Mouse (Mus musculus) cerebellum, postnatal 36 days (tissue): ENCODE results near the gene BC107364.
"Not testable (repeated sequence)": the region's sequence is repeated elsewhere in the genome, so short reads cannot be mapped to it uniquely, and the experiment has no call there.

ENCODE experiments used
- DNase-seq, 2 experiments: peaks; one replicate each; pipeline ENCODE4 v3.0.0; 2021 to 2022; ENCODE audit warnings: mixed read lengths in 2 of 2

BC107364 gene

DNA sequence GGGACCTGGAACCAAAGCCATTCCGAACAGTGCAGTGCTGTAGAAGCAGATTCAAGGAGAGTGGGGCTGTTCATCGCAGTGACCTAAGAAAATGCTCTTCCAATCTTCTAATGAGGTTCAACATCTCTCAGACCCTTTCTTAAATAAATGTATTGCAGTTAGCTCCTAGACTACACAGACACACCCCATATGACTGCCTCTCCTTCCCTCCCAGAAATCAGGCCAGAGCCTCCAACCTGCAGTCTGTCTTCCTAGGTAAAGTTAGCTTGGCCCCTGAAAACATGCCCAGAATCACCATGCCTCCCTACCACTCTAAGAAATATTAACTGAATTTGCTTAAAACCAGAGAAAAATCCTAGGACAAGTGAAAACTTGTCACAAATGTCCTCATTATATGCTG lies 33.3 kb upstream of the BC107364 start:
- no peak for DNase-seq

DNA sequence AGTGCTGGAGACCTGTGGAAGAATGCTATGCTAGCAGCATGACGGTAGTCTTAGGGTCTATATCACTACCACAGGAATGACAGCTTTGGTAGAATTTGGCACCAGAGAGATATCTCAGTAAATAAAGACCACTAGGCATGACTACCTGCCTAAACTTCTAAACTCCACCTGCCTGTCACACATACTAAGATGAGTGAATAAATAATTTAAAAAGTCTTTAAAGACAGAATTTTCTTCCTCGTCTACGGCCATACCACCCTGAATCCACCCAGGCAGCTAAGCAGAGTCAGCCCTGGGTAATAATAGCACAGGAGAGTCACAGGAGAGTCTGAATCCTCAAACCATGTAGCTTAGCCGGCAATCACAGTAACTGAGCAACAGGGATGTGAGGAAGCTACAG lies 32.8 kb upstream of the BC107364 start:
- DNase-seq, result no peak

DNA sequence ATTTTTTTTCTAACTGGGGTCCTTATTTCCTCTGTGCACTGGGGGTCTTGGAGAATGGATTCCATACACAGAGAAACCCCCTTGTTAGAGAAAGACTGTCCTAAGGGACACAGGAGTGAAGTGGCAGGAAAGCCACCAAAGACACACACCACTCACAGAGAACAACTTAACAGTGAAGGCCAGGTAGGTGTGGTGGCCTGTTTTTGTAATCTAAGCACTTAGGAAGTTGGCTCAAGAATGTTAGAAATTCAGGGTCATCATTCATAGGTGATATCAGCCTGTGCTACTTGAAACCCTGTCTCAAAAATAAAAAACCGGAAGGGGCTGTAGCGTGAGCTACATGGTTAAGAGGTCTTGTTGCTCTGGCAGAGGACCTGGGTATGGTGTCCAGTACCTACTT lies 31.8 kb upstream of the BC107364 start:
- DNase-seq, result no peak

DNA sequence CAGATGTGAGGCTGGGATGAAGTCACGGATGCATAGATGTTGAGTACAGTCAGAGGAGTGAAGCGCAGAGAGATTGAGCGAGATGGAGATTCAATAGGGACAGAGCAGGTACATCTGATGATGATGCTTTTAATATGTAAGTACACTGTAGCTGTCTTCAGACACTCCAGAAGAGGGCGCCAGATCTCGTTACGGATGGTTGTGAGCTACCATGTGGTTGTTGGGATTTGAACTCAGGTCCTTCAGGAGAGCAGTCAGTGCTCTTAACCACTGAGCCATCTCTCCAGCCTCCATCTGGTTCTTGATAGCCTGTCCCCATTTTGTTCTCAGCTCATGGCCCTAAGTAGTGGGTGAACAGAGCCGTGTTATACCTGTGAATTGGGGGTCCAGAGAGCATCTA lies 30.9 kb upstream of the BC107364 start:
- DNase-seq, result not testable (repeated sequence)

DNA sequence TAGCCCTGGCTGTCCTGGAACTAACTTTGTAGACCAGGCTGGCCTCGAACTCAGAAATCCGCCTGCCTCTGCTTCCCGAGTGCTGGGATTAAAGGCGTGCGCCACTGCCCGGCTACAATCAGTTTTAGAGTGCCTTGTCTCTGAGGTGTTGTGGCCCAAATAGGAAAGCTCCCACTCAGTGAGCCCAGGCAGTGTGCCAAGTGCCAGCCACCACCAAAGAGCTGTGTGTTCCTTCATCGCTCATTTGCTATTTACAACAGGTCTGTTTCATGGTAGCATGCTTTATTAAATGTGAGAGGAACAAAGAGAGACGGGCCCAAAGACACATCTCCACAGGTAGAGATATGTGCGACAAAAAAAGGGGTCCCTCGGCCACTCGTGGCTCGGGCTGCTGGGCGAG lies 30.3 kb upstream of the BC107364 start:
- no peak for DNase-seq

DNA sequence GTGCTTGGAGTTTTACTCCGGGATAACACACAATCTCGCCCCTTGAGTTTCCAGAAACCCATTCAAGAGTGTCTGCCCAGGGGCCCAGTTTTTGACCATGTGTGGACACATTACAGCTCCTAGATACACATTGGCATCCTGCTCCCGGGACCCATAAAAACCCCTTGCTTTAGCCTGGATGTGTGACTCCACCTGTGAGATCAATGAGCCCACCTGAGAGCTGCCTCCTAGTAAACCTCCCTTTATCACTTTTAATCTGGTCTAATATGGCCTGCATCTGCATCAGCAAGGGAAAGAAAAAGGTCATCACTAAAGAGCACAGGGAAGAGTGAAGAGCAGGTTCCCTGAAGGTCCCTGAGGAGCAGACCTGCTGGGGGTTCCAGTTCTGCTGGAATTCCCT lies 29.8 kb upstream of the BC107364 start:
- no peak for DNase-seq

DNA sequence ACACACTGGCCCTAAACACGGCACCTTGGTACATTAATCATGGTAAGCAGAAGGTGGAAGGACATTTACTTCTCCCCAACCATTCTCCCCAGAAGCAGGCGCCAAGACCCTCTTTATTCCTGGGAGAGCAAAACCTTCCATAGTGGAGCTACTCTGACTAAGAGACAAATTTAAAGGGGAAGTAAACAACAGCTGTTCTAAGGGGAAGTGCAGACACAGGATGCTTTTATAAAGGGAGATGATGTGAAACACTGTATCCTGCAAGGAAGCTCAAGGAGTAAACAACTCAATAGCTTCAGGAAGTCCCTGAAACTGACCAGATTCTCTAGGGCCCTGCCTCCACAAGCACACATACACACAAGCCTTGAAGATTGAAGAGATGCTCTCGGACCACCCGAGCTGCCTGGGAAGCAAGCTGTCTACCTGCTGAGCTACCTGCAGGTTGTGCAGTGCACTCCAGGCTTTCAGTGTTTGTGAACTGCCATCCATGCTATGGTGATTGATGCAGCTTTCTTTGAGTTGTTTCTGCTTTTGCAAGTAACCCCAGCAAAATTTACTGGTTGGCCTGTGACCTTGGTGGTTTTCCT lies 28.7 kb upstream of the BC107364 start:
- no peak for DNase-seq

DNA sequence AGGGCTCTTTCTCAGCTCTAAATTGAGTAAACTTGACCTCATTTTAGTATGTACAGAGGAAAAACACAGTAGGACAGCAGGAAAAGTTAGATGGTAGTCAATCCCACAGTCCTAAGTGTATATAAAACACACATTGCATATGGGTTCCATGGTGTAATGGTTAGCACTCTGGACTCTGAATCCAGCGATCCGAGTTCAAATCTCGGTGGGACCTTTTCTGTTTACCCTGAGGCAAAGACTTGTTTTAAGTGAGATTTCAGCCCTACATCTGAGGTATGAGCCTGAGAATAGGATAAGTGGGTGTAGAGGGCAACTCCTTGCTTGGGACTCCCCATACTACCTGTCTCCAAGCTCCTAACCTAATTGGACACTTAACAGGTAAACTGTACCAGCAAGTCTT lies 27.1 kb upstream of the BC107364 start:
- no peak for DNase-seq

DNA sequence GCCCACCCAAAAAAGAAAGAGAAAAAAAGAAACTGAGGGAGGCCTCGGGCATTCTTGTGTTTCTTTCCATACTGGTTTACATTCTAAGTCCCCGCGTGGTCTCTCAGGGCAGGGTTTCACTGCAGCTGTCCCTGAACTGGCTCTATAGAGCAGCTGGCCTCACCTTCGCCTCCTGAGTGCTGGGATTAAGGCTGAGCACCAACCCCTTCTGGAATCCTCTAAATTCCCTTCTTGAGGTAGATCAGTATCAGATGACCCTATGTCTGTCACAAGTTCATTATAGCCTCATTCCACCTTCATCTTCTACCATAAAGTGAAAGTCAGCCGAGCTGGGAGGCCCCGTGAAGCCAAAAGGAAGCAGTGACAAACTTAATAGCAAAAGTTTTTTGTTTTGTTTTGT lies 25.5 kb upstream of the BC107364 start:
- DNase-seq, result no peak

DNA sequence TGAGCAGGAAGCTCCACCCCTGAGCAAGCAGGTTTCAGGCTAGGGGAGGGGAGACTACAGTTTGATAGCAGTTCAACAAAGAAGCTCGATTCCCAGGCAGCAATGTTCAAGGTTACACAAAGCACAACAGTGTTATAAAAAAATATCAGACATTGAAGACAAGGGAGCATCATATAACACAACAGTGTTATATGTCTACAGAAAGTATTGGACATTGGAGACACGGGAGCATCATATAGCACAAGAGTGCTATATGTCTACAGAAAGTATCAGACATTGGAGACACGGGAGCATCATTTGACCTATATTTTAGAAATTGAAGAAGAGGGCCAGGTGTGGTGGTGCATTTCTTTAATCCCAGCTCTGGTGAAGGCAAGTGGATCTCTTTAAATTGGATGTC lies 25.0 kb upstream of the BC107364 start:
- DNase-seq, result no peak

DNA sequence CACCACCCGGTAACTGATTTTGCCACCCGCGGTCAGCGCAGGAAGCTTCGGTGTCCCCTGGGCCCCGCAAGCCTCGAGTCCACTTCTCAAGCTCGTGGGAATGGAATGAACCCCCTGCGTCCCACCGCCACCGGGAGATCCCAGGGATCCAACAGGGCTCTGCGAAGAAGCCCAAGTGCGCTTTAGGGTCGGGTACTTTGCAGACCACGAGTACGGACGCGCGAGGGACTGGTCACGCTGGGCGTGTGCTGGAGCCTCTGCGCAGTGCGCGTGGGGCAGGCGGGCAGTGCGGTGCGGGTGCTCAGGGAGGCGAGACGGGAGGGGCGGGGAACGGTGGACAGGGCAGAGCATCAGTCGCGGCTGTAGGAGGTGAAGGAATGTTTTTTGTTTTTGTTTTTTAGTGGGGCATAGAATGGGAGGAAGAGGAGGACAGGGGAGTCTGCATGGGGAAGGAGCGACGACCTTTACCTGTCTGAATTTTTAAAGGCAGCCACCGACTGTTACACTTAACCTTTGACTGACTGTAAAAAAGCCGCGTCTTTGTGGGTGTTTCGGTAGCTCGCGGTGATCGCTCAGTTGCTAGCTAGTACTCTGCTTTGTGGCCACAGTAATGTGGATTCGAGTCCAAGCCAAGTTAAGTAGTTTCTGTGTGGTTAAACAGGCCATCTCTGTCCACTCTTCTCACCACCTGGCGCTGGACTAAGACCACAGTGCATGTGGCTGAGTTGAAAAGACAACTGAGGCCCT lies 23.0 kb upstream of the BC107364 start:
- no peak for DNase-seq

DNA sequence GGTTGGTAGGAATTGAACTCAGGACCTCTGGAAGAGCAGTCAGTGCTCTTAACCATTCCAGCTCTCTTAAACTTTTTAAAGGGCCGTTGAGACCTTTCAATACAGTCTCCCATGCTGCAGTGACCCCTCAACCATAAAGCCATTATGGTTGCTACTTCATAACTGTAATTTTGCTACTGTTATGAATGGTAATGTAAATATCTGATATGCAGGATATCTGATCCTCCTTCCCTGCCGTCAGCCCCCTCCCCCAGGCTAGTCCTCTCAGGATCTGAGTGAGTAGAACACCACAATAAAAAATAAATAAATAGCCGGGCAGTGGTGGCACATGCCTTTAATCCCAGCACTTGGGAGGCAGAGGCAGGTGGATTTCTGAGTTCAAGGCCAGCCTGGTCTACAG lies 21.4 kb upstream of the BC107364 start:
- DNase-seq, result not testable (repeated sequence)

DNA sequence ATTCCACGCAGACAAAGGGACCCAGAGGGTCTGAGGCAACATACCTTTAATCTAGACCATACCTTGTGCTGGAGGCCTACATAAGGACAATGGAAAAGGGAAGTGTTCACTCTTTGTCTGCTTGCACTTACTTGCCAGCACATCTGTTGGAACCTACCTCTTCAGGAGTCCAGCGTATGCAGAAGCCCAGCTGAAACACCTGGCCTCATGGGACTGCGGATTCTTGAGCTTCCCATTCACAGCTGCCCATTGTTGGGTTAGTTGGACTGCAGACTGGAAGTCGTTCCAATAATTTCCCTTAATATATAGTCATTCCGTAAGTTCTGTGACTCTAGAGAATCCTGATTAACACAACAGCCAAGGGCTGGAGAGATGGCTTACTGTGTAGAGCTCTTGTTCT lies 20.0 kb upstream of the BC107364 start:
- no peak for DNase-seq

DNA sequence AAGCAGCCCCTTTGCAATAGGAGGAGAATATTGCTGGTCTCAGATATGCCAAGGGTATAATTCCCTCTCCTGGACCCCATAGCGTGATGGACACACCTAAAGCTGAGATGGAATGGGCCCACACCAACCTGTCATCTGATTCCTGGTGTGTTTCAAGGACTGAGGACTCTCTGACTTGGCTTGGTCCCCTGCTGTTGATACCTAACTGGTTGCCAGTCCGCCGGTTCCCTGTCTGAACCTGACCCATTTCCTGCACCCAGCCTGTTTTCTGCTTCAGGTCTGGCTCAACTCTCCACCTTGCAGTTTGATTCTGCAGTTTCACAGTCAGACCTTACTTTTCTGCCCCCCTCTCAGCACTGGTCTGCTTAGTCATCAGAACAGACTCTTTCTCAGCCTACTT lies 17.5 kb upstream of the BC107364 start:
- no peak for DNase-seq

DNA sequence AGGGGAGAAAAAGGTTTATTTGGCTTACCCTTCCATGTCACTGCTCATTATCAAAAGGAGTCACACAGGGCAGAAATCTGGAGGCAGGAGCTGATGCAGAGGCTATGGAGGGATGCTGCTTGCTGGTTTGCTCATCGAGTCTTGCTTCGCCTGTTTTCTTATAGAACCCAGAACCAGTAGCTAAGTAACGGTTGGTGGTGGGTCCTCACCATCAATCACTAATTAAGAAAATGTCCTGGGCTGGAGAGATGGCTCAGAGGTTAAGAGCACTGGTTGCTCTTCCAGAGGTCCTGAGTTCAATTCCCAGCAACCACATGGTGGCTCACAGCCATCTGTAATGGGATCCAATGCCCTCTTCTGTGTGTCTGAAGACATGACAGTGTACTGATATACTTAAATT lies 16.2 kb upstream of the BC107364 start:
- DNase-seq, result not testable (repeated sequence)

DNA sequence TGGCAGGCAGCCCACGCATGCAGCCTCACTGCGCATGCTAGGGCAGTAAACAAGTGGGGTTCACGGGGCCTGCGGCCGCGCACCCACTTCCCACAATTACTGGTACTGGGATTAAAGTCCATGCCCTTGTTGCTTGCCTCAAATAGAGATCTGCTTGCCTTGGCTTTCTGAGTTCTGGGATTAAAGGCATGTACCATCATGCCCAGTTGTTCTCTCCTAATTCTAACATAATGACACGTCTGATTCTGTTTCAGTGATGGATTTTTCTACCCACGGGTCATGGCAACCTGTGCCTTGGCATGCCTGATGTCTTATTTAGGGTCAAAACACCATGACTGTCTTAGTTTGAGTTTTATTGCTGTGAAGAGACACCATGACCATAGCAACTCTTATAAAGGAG lies 15.5 kb upstream of the BC107364 start:
- no peak for DNase-seq

DNA sequence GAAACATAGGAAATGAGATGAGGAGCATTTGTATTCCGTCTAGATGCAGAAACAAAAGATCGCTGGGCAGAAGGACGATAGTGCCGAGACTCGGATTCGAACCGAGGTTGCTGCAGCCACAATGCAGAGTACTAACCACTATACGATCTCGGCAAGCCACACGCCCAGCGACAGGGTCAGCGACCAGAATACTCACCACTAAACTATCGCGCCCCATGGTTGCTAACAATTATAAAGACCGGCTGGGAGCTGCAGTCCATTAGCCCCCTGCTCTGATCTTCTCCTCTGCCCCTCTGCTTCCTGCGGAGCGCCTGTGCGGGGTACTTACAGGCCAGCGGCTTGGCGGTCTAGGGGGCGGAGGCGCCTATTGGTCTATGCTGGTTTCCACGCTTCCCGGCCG lies 11.8 kb upstream of the BC107364 start:
- DNase-seq, result no peak

DNA sequence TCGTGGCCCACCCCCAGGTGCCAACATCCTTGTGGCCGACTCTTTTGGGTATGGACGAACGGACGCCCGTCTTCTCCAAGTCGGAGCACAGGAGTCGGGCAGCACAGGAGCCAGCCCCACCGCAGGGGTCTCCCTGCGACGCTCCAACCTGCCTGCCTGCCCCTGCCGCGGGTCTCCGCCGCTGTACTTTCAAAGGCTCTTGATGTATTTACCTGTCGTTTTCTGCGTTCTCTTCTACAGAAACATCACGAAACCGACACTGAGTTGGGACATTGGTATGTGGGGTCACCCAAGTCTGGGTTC lies 8.4 kb upstream of the BC107364 start:
- not testable (repeated sequence) for DNase-seq

DNA sequence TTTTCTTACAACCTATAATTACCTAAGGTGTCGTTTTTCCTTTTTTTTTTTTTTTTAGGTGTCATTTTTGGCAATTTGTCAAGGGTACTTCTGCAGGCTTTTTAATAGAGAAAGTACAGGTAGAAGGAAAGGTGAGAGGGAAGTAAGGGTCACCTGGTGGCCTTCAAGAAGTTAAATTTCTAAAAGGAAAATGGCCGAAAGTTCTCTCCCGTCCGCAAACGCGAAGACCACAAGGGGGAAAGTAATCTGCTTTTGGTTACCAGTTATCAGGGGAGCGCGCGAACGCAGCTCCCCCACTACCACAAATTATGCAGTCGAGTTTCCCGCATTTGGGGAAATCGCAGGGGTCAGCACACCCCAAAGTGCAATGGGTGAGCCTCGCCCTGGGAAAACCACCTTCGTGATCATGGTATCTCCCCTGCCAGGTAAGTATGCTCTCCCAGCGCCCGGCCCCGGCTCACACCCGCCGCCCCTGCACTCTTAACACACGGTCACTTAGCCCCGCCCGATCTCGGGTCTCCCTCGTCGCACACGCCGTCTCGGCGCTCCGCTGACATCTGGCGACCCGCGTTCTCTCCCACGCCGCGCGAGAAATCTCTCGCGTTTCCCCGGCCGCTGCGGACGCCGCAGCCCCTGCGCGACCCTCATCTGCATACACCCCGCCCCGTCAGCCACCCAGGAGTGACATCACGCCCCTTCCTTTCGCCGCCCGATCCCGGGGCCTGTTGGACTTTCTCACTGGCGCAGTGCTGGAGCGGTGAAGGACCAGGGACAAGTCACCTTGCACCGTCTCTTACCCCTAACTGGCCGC lies 7.9 kb upstream of the BC107364 start:
- DNase-seq, result not testable (repeated sequence)

DNA sequence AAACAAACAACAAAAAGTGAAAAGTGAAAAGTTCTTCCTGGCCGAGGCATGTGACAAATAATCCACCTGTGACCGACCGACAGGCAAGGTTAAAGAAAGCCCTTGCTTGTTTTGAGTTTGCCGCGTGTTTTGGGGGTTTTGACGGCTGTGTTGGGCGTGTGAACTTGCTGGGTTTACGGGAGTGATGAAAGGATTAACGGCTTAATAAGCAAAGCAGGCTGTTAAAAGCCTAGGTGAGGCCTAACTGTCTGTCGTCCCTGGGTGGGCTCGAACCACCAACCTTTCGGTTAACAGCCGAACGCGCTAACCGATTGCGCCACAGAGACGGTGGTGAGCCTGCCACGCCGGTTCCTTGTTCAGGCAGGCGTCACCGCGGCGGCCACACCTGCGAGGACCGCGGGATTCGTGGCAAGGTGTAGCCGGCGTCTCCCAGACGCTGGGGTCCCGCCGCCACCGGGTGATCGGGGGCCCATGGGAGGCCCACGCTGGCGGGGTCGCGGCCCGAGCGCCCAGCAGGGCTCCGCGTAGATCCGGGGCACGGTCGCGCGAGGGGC lies 6.9 kb upstream of the BC107364 start:
- not testable (repeated sequence) for DNase-seq

DNA sequence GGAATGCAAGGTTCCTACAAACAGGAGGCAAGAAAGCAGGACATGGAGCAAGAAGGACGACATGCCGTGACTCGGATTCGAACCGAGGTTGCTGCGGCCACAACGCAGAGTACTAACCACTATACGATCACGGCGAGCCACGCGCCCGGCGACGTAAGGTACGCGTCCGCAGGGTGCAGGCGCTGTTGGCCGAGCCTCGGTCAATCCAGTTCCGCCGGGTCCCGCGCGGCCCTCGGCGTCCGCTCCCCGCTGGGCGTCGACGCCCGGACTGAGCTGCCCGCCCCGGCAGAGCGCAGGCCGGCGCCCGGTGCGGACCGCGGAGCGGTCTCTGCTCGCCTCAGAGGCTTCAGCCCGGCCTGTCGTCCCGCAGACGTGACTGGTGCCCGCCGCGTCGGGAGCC lies 5.9 kb upstream of the BC107364 start:
- not testable (repeated sequence) for DNase-seq

DNA sequence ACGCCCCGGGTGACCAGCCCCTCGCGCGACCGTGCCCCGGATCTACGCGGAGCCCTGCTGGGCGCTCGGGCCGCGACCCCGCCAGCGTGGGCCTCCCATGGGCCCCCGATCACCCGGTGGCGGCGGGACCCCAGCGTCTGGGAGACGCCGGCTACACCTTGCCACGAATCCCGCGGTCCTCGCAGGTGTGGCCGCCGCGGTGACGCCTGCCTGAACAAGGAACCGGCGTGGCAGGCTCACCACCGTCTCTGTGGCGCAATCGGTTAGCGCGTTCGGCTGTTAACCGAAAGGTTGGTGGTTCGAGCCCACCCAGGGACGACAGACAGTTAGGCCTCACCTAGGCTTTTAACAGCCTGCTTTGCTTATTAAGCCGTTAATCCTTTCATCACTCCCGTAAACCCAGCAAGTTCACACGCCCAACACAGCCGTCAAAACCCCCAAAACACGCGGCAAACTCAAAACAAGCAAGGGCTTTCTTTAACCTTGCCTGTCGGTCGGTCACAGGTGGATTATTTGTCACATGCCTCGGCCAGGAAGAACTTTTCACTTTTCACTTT lies 847 bp downstream of the BC107364 start:
- DNase-seq, result not testable (repeated sequence)

DNA sequence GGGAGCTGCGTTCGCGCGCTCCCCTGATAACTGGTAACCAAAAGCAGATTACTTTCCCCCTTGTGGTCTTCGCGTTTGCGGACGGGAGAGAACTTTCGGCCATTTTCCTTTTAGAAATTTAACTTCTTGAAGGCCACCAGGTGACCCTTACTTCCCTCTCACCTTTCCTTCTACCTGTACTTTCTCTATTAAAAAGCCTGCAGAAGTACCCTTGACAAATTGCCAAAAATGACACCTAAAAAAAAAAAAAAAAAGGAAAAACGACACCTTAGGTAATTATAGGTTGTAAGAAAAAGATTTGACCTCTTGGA lies 1.6 kb downstream of the BC107364 start:
- DNase-seq, result not testable (repeated sequence)
